Mouse (Mus musculus): ENCODE measurements at regions not wholly inside any gene's neighbourhood (a gene's known extent, or its start where the extent isn't known, plus 50 kb on each side); places are given as distances from the start of the nearest gene placed in this dataset.

- Histone ChIP-seq H3K9ac (replicated peaks; ENCODE audit: low read depth, low read length) (no peak overlapping the region), H3K36me3 (replicated peaks; ENCODE audit: control insufficient read depth, insufficient read depth, low read length) (no peaks in the 10 kb centered on the region), H3K4me3 (ENCODE audit: low read depth, low read length) (no peak overlapping the region), H3K27me3 (ENCODE audit: control insufficient read depth, insufficient read depth, low read length) (no peaks in the 10 kb centered on the region), H3K4me2 (ENCODE audit: low read depth, low read length) (no peak overlapping the region), H3K4me1 (ENCODE audit: control insufficient read depth, insufficient read depth) (no peaks in the 10 kb centered on the region), H3K9me3 (replicated peaks; ENCODE audit: control insufficient read depth, low read length) (no peaks in the 10 kb centered on the region), H3K27ac (ENCODE audit: low read depth) (no peak overlapping the region)
- TF ChIP-seq CTCF (IDR thresholded peaks at IDR 0.05; ENCODE audit: low read depth) (peak; percentile 43), EP300 (IDR thresholded peaks at IDR 0.05; ENCODE audit: low read depth) (no peak)
- 44% methylated on average over 4 of the region's 4 CpGs for WGBS
- DNase-seq (ENCODE audit: low spot score) (no peak), ATAC-seq (ENCODE audit: insufficient read depth, low read depth) (no peak)
Observed at GRCm38 (mm10) chr8:35256958-35257357, 508.6 kb upstream of the Gm19410 start.

- no peaks in the 10 kb centered on the region for H3K9me3 ChIP-seq (replicated peaks; ENCODE audit: control insufficient read depth, low read length)
- no peak for ATAC-seq (ENCODE audit: insufficient read depth, low read depth)
- H3K4me3 ChIP-seq (ENCODE audit: low read depth, low read length), result no peak overlapping the region
- WGBS, result 88% methylated on average over 5 of the region's 5 CpGs
- no peak overlapping the region for H3K9ac ChIP-seq (replicated peaks; ENCODE audit: low read depth, low read length)
- no peak overlapping the region for H3K4me2 ChIP-seq (ENCODE audit: low read depth, low read length)
- TF ChIP-seq EP300 (IDR thresholded peaks at IDR 0.05; ENCODE audit: low read depth) (no peak), CTCF (IDR thresholded peaks at IDR 0.05; ENCODE audit: low read depth) (no peak)
- DNase-seq (ENCODE audit: low spot score), result no peak
- no peaks in the 10 kb centered on the region for H3K4me1 ChIP-seq (ENCODE audit: control insufficient read depth, insufficient read depth)
- H3K27me3 ChIP-seq (ENCODE audit: control insufficient read depth, insufficient read depth, low read length), result no peaks in the 10 kb centered on the region
- no peak overlapping the region for H3K27ac ChIP-seq (ENCODE audit: low read depth)
- no peaks in the 10 kb centered on the region for H3K36me3 ChIP-seq (replicated peaks; ENCODE audit: control insufficient read depth, insufficient read depth, low read length)
Observed at GRCm38 (mm10) chr8:35268221-35268620, 497.4 kb upstream of the Gm19410 start.

DNA sequence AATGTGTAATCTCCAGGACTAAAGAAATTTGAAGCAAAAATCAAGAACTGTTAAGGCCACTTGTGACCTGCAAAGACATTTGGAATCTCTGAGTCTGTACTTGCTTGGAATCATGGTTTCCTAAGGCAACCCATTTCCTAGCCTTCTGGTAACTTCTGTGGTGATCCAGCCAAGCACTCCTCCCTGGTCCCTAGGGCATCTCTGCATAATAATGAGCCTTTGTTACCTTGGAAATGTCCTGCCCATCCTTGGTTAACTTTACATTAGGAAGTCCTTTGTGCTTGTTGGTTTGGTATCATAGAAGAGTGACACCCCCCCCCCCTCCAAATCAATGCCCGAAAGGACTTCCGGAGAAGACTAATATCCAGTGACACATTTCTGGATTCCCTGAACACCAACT is 496.6 kb upstream of the Gm19410 start:
- Histone ChIP-seq H3K27me3 (ENCODE audit: control insufficient read depth, insufficient read depth, low read length) (no peaks in the 10 kb centered on the region), H3K4me1 (ENCODE audit: control insufficient read depth, insufficient read depth) (no peaks in the 10 kb centered on the region), H3K4me3 (ENCODE audit: low read depth, low read length) (no peak overlapping the region), H3K4me2 (ENCODE audit: low read depth, low read length) (no peak overlapping the region), H3K9me3 (replicated peaks; ENCODE audit: control insufficient read depth, low read length) (no peaks in the 10 kb centered on the region), H3K9ac (replicated peaks; ENCODE audit: low read depth, low read length) (no peak overlapping the region), H3K27ac (ENCODE audit: low read depth) (no peak overlapping the region), H3K36me3 (replicated peaks; ENCODE audit: control insufficient read depth, insufficient read depth, low read length) (no peaks in the 10 kb centered on the region)
- DNase-seq (ENCODE audit: low spot score), result no peak
- WGBS, result 90% methylated on average over 2 of the region's 2 CpGs
- TF ChIP-seq CTCF (IDR thresholded peaks at IDR 0.05; ENCODE audit: low read depth) (no peak), EP300 (IDR thresholded peaks at IDR 0.05; ENCODE audit: low read depth) (no peak)
- no peak for ATAC-seq (ENCODE audit: insufficient read depth, low read depth)

DNA sequence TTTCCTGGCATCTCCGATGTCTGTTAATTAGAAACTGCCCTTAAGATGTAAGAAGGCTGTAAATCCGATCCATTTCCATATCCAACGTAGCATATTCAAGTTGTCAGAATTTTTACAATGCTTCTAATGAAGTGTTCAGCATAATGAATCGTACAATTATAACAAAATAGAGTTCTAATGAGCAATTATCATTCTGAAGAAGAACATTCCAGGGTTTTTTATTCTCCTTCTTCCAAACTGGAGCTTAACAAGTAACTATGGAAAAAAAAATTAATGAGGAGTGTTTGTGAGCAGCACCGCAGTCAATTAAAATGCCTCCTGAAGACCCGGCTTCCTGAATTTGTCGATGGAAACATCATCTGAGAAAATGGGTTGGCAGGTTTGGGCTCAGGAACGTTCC is 489.6 kb upstream of the Gm19410 start:
- H3K27me3 ChIP-seq (ENCODE audit: control insufficient read depth, insufficient read depth, low read length), result no peaks in the 10 kb centered on the region
- no peaks in the 10 kb centered on the region for H3K9me3 ChIP-seq (replicated peaks; ENCODE audit: control insufficient read depth, low read length)

GRCm38 (mm10) chr8:35276460-35276859 is 489.1 kb upstream of the Gm19410 start:
- Histone ChIP-seq H3K4me2 (ENCODE audit: low read depth, low read length) (no peak overlapping the region), H3K36me3 (replicated peaks; ENCODE audit: control insufficient read depth, insufficient read depth, low read length) (no peaks in the 10 kb centered on the region), H3K9ac (replicated peaks; ENCODE audit: low read depth, low read length) (no peak overlapping the region), H3K4me1 (ENCODE audit: control insufficient read depth, insufficient read depth) (no peaks in the 10 kb centered on the region), H3K27ac (ENCODE audit: low read depth) (no peak overlapping the region), H3K27me3 (ENCODE audit: control insufficient read depth, insufficient read depth, low read length) (no peaks in the 10 kb centered on the region), H3K9me3 (replicated peaks; ENCODE audit: control insufficient read depth, low read length) (no peaks in the 10 kb centered on the region), H3K4me3 (ENCODE audit: low read depth, low read length) (no peak overlapping the region)
- TF ChIP-seq CTCF (IDR thresholded peaks at IDR 0.05; ENCODE audit: low read depth), result no peak
- no peak for TF ChIP-seq EP300 (IDR thresholded peaks at IDR 0.05; ENCODE audit: low read depth)
- 80% methylated on average over 7 of the region's 7 CpGs for WGBS
- ATAC-seq (ENCODE audit: insufficient read depth, low read depth) (no peak), DNase-seq (ENCODE audit: low spot score) (no peak)

More for the DNA sequence above, 489.6 kb upstream of the Gm19410 start:
- no peak for TF ChIP-seq EP300 (IDR thresholded peaks at IDR 0.05; ENCODE audit: low read depth)
- TF ChIP-seq CTCF (IDR thresholded peaks at IDR 0.05; ENCODE audit: low read depth), result no peak
- no peak for DNase-seq (ENCODE audit: low spot score)
- H3K36me3 ChIP-seq (replicated peaks; ENCODE audit: control insufficient read depth, insufficient read depth, low read length), result no peaks in the 10 kb centered on the region
- H3K4me3 ChIP-seq (ENCODE audit: low read depth, low read length), result no peak overlapping the region
- H3K4me2 ChIP-seq (ENCODE audit: low read depth, low read length), result no peak overlapping the region
- no peak overlapping the region for H3K9ac ChIP-seq (replicated peaks; ENCODE audit: low read depth, low read length)
- no peaks in the 10 kb centered on the region for H3K4me1 ChIP-seq (ENCODE audit: control insufficient read depth, insufficient read depth)
- WGBS, result 84% methylated on average over 8 of the region's 8 CpGs
- H3K27ac ChIP-seq (ENCODE audit: low read depth), result no peak overlapping the region
- no peak for ATAC-seq (ENCODE audit: insufficient read depth, low read depth)

- no peaks in the 10 kb centered on the region for H3K36me3 ChIP-seq (replicated peaks; ENCODE audit: control insufficient read depth, insufficient read depth, low read length)
- H3K9me3 ChIP-seq (replicated peaks; ENCODE audit: control insufficient read depth, low read length), result no peaks in the 10 kb centered on the region
- no peaks in the 10 kb centered on the region for H3K27me3 ChIP-seq (ENCODE audit: control insufficient read depth, insufficient read depth, low read length)
- DNase-seq (ENCODE audit: low spot score), result no peak
- no peak overlapping the region for H3K4me3 ChIP-seq (ENCODE audit: low read depth, low read length)
- H3K27ac ChIP-seq (ENCODE audit: low read depth), result no peak overlapping the region
- H3K4me1 ChIP-seq (ENCODE audit: control insufficient read depth, insufficient read depth), result no peaks in the 10 kb centered on the region
- ATAC-seq (ENCODE audit: insufficient read depth, low read depth), result no peak
- TF ChIP-seq CTCF (IDR thresholded peaks at IDR 0.05; ENCODE audit: low read depth) (no peak), EP300 (IDR thresholded peaks at IDR 0.05; ENCODE audit: low read depth) (no peak)
- no peak overlapping the region for H3K9ac ChIP-seq (replicated peaks; ENCODE audit: low read depth, low read length)
- H3K4me2 ChIP-seq (ENCODE audit: low read depth, low read length), result no peak overlapping the region
- WGBS, result 90% methylated on average over 8 of the region's 8 CpGs
Observed at GRCm38 (mm10) chr8:35278946-35279345, 486.6 kb upstream of the Gm19410 start.
